Comparison of ENCODE assay signal across 10 mouse cellular contexts in the genomic region with DNA sequence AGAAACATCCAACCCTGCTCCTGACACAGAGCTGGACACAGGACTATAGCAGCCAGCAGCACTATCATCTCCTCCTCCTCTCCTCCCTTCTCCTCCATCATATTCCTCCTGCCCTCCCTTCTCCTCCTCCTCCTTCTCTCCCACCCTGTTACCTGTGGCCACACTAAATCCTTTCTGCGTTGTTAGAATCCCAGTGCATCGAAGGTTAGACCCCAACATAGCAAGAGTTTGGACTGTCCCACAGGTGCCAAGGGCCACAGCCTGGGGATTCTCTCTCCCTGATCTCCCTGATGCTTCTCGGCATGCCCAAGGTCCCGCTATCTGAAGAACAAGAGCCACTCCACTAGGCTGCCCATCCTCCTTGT. TPM values are rescaled to one million over a fixed set of nuclear protein-coding genes. Genes with fewer than 3 reads are reported as not detected.
DNase-seq lines count a peak whose midpoint lies in the region; ATAC-seq and TF ChIP-seq lines count a peak whose summit lies in the region.
"Had no signal": no experiment of that assay in that cellular context is flagged by ENCODE, and none has a peak within 500 bp of the region (broad histone marks: within the 10 kb centered on the region; RNA-seq: fewer than 3 reads in every experiment).

No protein-coding gene starts in this region.

- peak; percentile 16 for DNase-seq in embryo, embryonic 9.5 days (ENCODE audit: extremely low spot score)
- no peak for DNase-seq in embryo, embryonic 10.5 days (ENCODE audit: low spot score)
- no peak for DNase-seq in hindbrain, embryonic 10.5 days (ENCODE audit: low spot score)
- no peak for DNase-seq in midbrain, embryonic 11.5 days (ENCODE audit: low spot score, missing footprints)
- no peak for DNase-seq in urinary bladder, adult 18-20 months (ENCODE audit: low spot score in 2 of 2)
- DNase-seq in adrenal gland, adult 18-20 months (ENCODE audit: low spot score in 2 of 2) = no peak
- DNase-seq in gastrocnemius, adult 8-10 months (ENCODE audit: low spot score in 2 of 2) = no peak

- no peak overlapping the region for H3K9ac ChIP-seq in ES-Bruce4 (ENCODE audit: low read depth, poor library complexity, severe bottlenecking)
- H3K9ac ChIP-seq in midbrain, embryonic 11.5 days (ENCODE audit: low read length) = peak overlapping the region; percentile 68

- H3K36me3 ChIP-seq in ES-Bruce4 (ENCODE audit: control insufficient read depth, insufficient read depth, low read length, poor library complexity, severe bottlenecking) = no peaks in the 10 kb centered on the region
- no peaks in the 10 kb centered on the region for H3K36me3 ChIP-seq in hindbrain, embryonic 10.5 days
- H3K36me3 ChIP-seq in midbrain, embryonic 11.5 days (ENCODE audit: control insufficient read depth, insufficient read depth, low read length) = no peaks in the 10 kb centered on the region

- no peak for TF ChIP-seq EP300 in ES-Bruce4 (IDR thresholded peaks at IDR 0.05; ENCODE audit: insufficient read depth, low read depth, low read length)

- no peaks in the 10 kb centered on the region; the same call in 1 of the 2 replicates for H3K27me3 ChIP-seq in ES-Bruce4 (ENCODE audit: control insufficient read depth, insufficient read depth, low read length, poor library complexity, severe bottlenecking)
- peaks cover 30% of the 10 kb centered on the region for H3K27me3 ChIP-seq in hindbrain, embryonic 10.5 days (ENCODE audit: insufficient read depth, poor library complexity, severe bottlenecking)
- peaks cover 2% of the 10 kb centered on the region; the same call in 1 of the 2 replicates for H3K27me3 ChIP-seq in midbrain, embryonic 11.5 days (ENCODE audit: control insufficient read depth, insufficient read depth, low read length)

- no peaks in the 10 kb centered on the region for H3K4me1 ChIP-seq in ES-Bruce4 (ENCODE audit: control insufficient read depth, insufficient read depth, low read length)
- H3K4me1 ChIP-seq in hindbrain, embryonic 10.5 days (replicated peaks) = peaks cover 41% of the 10 kb centered on the region
- H3K4me1 ChIP-seq in midbrain, embryonic 11.5 days (ENCODE audit: control insufficient read depth, insufficient read depth, low read length) = no peaks in the 10 kb centered on the region

- H3K4me2 ChIP-seq in midbrain, embryonic 11.5 days = peak overlapping the region; percentile 82

- no peak for TF ChIP-seq POLR2A in ES-Bruce4 (IDR thresholded peaks at IDR 0.05; ENCODE audit: insufficient read depth, low read length)

- ATAC-seq in midbrain, embryonic 11.5 days (ENCODE audit: low FRiP score) = no peak; the same call in 1 of the 2 replicates

- H3K9me3 ChIP-seq in ES-Bruce4 (replicated peaks; ENCODE audit: control insufficient read depth, insufficient read depth, low read length, poor library complexity, severe bottlenecking) = no peaks in the 10 kb centered on the region
- H3K9me3 ChIP-seq in hindbrain, embryonic 10.5 days = no peaks in the 10 kb centered on the region
- no peaks in the 10 kb centered on the region for H3K9me3 ChIP-seq in midbrain, embryonic 11.5 days (ENCODE audit: control insufficient read depth, low read length)

- TF ChIP-seq CTCF in ES-Bruce4 (IDR thresholded peaks at IDR 0.05; ENCODE audit: low read depth, low read length) = no peak

- 32% methylated on average over 4 of the region's 4 CpGs for WGBS in hindbrain, embryonic 10.5 days
- WGBS in midbrain, embryonic 11.5 days = 32% methylated on average over 4 of the region's 4 CpGs

- H3K27ac ChIP-seq in ES-Bruce4 (ENCODE audit: insufficient read depth, low read length) = no peak overlapping the region
- peak overlapping the region; percentile 87 for H3K27ac ChIP-seq in hindbrain, embryonic 10.5 days
- no peak overlapping the region for H3K27ac ChIP-seq in midbrain, embryonic 11.5 days (ENCODE audit: low read depth, low read length)

- H3K4me3 ChIP-seq in ES-Bruce4 (ENCODE audit: low read depth, low read length) = peak overlapping the region; percentile 23
- peak overlapping the region; percentile 61 for H3K4me3 ChIP-seq in hindbrain, embryonic 10.5 days
- peak overlapping the region; percentile 40 for H3K4me3 ChIP-seq in midbrain, embryonic 11.5 days (ENCODE audit: low read depth, low read length)

RNA-seq across cellular contexts. Expression of gene Daam2, which starts 0.7 kb away (rescaled TPM):
- polyA plus RNA-seq in ES-Bruce4 (2011; ENCODE audit: insufficient read depth, insufficient read length, low read depth, missing spikeins) = 0.28 and 0.37 TPM in 2 replicates
- 2.2 and 2.6 TPM in 2 replicates for polyA plus RNA-seq in hindbrain, embryonic 10.5 days (2016; fragmentation: Nextera tagmentation; extraction: Ambion mirVana)
- polyA plus RNA-seq in midbrain, embryonic 11.5 days (2014; fragmentation: Nextera tagmentation; extraction: Ambion mirVana) = 0.82 and 1.1 TPM in 2 replicates
- 10 to 100 TPM; 27.2 to 28.9 TPM for total RNA-seq in adrenal gland, adult 18-20 months (2021)
- total RNA-seq in gastrocnemius, adult 8-10 months (2022) = 1 to 10 TPM; 2.2 to 3.8 (median 2.6) TPM

RNA-seq across cellular contexts. Expression of gene Kif6, which starts 51.5 kb away (rescaled TPM):
- 1.2 and 2.3 TPM in 2 replicates for polyA plus RNA-seq in ES-Bruce4 (2011; ENCODE audit: insufficient read depth, insufficient read length, low read depth, missing spikeins)
- 2.6 and 2.9 TPM in 2 replicates for polyA plus RNA-seq in hindbrain, embryonic 10.5 days (2016; fragmentation: Nextera tagmentation; extraction: Ambion mirVana)
- 1.6 and 2.1 TPM in 2 replicates for polyA plus RNA-seq in midbrain, embryonic 11.5 days (2014; fragmentation: Nextera tagmentation; extraction: Ambion mirVana)
- total RNA-seq in adrenal gland, adult 18-20 months (2021) = under 1 TPM; 0.38 to 0.46 TPM
- total RNA-seq in gastrocnemius, adult 8-10 months (2022) = under 1 TPM in 1 of 4 experiments, not detected in 3; 0.11 TPM
- total RNA-seq: CH12.LX; common myeloid progenitor, adult 5-6 weeks had no signal
